8 mouse cellular contexts compared by ENCODE assay signal in genomic region chr5:24452691-24453233, GRCm38 (mm10). TPM values are rescaled to one million over a fixed set of nuclear protein-coding genes. Genes with fewer than 3 reads are reported as not detected.
DNase-seq lines count a peak whose midpoint lies in the region; ATAC-seq and TF ChIP-seq lines count a peak whose summit lies in the region.

No protein-coding gene starts in this region.

- TF ChIP-seq CTCF in left cerebral cortex, adult 2 months (IDR thresholded peaks at IDR 0.05), result no peak; the same call in 1 of the 2 replicates

- no peak for ATAC-seq in embryonic facial prominence, embryonic 11.5 days (replicated peaks; ENCODE audit: insufficient number of reproducible peaks, low FRiP score, low TSS enrichment, low read depth)
- ATAC-seq in liver, embryonic 13.5 days (ENCODE audit: low read depth), result peak; percentile 13
- peak; percentile 4; the same call in 1 of the 2 replicates for ATAC-seq in neural tube, embryonic 15.5 days (ENCODE audit: low FRiP score)

- peak overlapping the region; percentile 95 for H3K27ac ChIP-seq in left cerebral cortex, adult 2 months
- H3K27ac ChIP-seq in embryonic facial prominence, embryonic 11.5 days (replicated peaks; ENCODE audit: low read depth, low read length), result peak overlapping the region; percentile 93
- peak overlapping the region; percentile 95 for H3K27ac ChIP-seq in liver, embryonic 13.5 days
- H3K27ac ChIP-seq in neural tube, embryonic 15.5 days (replicated peaks), result peak overlapping the region; percentile 93

- peak overlapping the region; percentile 96 for H3K9ac ChIP-seq in embryonic facial prominence, embryonic 11.5 days (replicated peaks; ENCODE audit: low read length)
- H3K9ac ChIP-seq in liver, embryonic 13.5 days, result peak overlapping the region; percentile 93
- peak overlapping the region; percentile 85 for H3K9ac ChIP-seq in neural tube, embryonic 15.5 days (replicated peaks)

- no peaks in the 10 kb centered on the region for H3K27me3 ChIP-seq in embryonic facial prominence, embryonic 11.5 days (ENCODE audit: control insufficient read depth, insufficient read depth, low read length)
- no peaks in the 10 kb centered on the region for H3K27me3 ChIP-seq in liver, embryonic 13.5 days
- 0 out of 2 replicates have a peak, but pooled peaks cover 3% of the 10 kb centered on the region for H3K27me3 ChIP-seq in neural tube, embryonic 15.5 days (replicated peaks)

- no peaks in the 10 kb centered on the region for H3K9me3 ChIP-seq in embryonic facial prominence, embryonic 11.5 days (replicated peaks; ENCODE audit: control insufficient read depth, low read length)
- no peaks in the 10 kb centered on the region for H3K9me3 ChIP-seq in liver, embryonic 13.5 days (replicated peaks)
- no peaks in the 10 kb centered on the region for H3K9me3 ChIP-seq in neural tube, embryonic 15.5 days (replicated peaks)

- intact Hi-C loops in left cerebral cortex, adult 2 months (cut with DNase I), result loop anchor here (1.0 kb wide), 1 partner anchor 29 kb away; the partner anchor contains the start of genes Cdk5 and Slc4a2
- intact Hi-C loops in heart, postnatal 14 days (cut with DNase I), result loop anchor here (5.0 kb wide), 1 partner anchor 35 kb away; no protein-coding TSS in a partner anchor
- intact Hi-C loops in left cerebral cortex, postnatal 10 days (cut with DNase I), result loop anchor here (2.0 kb wide), 1 partner anchor 18 kb away; no protein-coding TSS in a partner anchor

- H3K4me1 ChIP-seq in embryonic facial prominence, embryonic 11.5 days (ENCODE audit: control insufficient read depth, insufficient read depth, low read length), result peaks cover 9% of the 10 kb centered on the region
- H3K4me1 ChIP-seq in liver, embryonic 13.5 days (replicated peaks), result peaks cover 65% of the 10 kb centered on the region
- peaks cover 59% of the 10 kb centered on the region for H3K4me1 ChIP-seq in neural tube, embryonic 15.5 days

- DNase-seq in left cerebral cortex, adult 2 months (ENCODE audit: extremely low spot score in 1 of 2, low spot score in 2 of 2), result peak; percentile 51 to 55
- DNase-seq in left cerebral cortex, adult 11 months (ENCODE audit: low spot score), result no peak
- peak; percentile 36 for DNase-seq in ZHBTc4 (ENCODE audit: low read depth, low spot score)
- peak; percentile 30 for DNase-seq in embryonic facial prominence, embryonic 11.5 days (ENCODE audit: low spot score)
- peak; percentile 34 to 55 for DNase-seq in heart, postnatal 14 days
- peak; percentile 34 for DNase-seq in liver, embryonic 13.5 days
- no peak for DNase-seq in left cerebral cortex, postnatal 10 days (ENCODE audit: extremely low spot score in 1 of 2, low spot score in 2 of 2)

- peak overlapping the region; percentile 81 for H3K4me3 ChIP-seq in left cerebral cortex, adult 2 months
- H3K4me3 ChIP-seq in embryonic facial prominence, embryonic 11.5 days (ENCODE audit: low read depth, low read length), result peak overlapping the region; percentile 91
- peak overlapping the region; percentile 85 for H3K4me3 ChIP-seq in liver, embryonic 13.5 days (replicated peaks)
- H3K4me3 ChIP-seq in neural tube, embryonic 15.5 days (replicated peaks), result peak overlapping the region; percentile 85

- no peaks in the 10 kb centered on the region; the same call in 1 of the 2 replicates for H3K36me3 ChIP-seq in embryonic facial prominence, embryonic 11.5 days (replicated peaks; ENCODE audit: control insufficient read depth, insufficient read depth, low read depth, low read length)
- H3K36me3 ChIP-seq in liver, embryonic 13.5 days, result peaks cover 17% of the 10 kb centered on the region
- H3K36me3 ChIP-seq in neural tube, embryonic 15.5 days, result no peaks in the 10 kb centered on the region

- peak overlapping the region; percentile 99 for H3K4me2 ChIP-seq in embryonic facial prominence, embryonic 11.5 days (ENCODE audit: low read depth, low read length)
- peak overlapping the region; percentile 100 for H3K4me2 ChIP-seq in liver, embryonic 13.5 days
- H3K4me2 ChIP-seq in neural tube, embryonic 15.5 days, result peak overlapping the region; percentile 91

- under 1% methylated on average over 29 of the region's 29 CpGs for whole genome bisulfite sequencing in embryonic facial prominence, embryonic 11.5 days
- under 1% methylated on average over 29 of the region's 29 CpGs for WGBS in liver, embryonic 13.5 days (ENCODE audit: insufficient replicate concordance)
- under 1% methylated on average over 28 of the region's 29 CpGs for WGBS in neural tube, embryonic 15.5 days

RNA-seq across cellular contexts. Expression of gene Agap3, which starts 0.8 kb away (rescaled TPM):
- 100 to 1,000 TPM; 527 to 560 TPM for total RNA-seq in left cerebral cortex, adult 2 months (2021)
- 40.0 and 45.1 TPM in 2 replicates for polyA plus RNA-seq in embryonic facial prominence, embryonic 11.5 days (2014; fragmentation: Nextera tagmentation; extraction: Ambion mirVana)
- total RNA-seq in heart, postnatal 14 days (2021), result 10 to 100 TPM; 71.0 to 72.2 TPM
- polyA plus RNA-seq in liver, embryonic 13.5 days (2015; fragmentation: Nextera tagmentation; extraction: Ambion mirVana), result 9.0 and 10.3 TPM in 2 replicates
- polyA plus RNA-seq in neural tube, embryonic 15.5 days (2015; fragmentation: Nextera tagmentation; extraction: Ambion mirVana), result 60.2 and 101 TPM in 2 replicates
- 100 to 1,000 TPM; 488 to 490 TPM for total RNA-seq in left cerebral cortex, postnatal 10 days (2021)

RNA-seq across cellular contexts. Expression of gene Tmub1, which starts 5.1 kb away (rescaled TPM):
- total RNA-seq in left cerebral cortex, adult 2 months (2021), result 10 to 100 TPM; 26.1 to 28.7 TPM
- polyA plus RNA-seq in embryonic facial prominence, embryonic 11.5 days (2014; fragmentation: Nextera tagmentation; extraction: Ambion mirVana), result 20.2 and 24.7 TPM in 2 replicates
- total RNA-seq in heart, postnatal 14 days (2021), result 10 to 100 TPM in 1 of 2 experiments, 1 to 10 TPM in 1; 9.2 to 10.9 TPM
- polyA plus RNA-seq in liver, embryonic 13.5 days (2015; fragmentation: Nextera tagmentation; extraction: Ambion mirVana), result 5.8 and 7.3 TPM in 2 replicates
- 54.8 and 62.8 TPM in 2 replicates for polyA plus RNA-seq in neural tube, embryonic 15.5 days (2015; fragmentation: Nextera tagmentation; extraction: Ambion mirVana)
- 10 to 100 TPM; 29.1 to 29.4 TPM for total RNA-seq in left cerebral cortex, postnatal 10 days (2021)

RNA-seq across cellular contexts. Expression of gene Fastk, which starts 7.7 kb away (rescaled TPM):
- 100 to 1,000 TPM; 128 to 134 TPM for total RNA-seq in left cerebral cortex, adult 2 months (2021)
- 77.8 and 88.2 TPM in 2 replicates for polyA plus RNA-seq in embryonic facial prominence, embryonic 11.5 days (2014; fragmentation: Nextera tagmentation; extraction: Ambion mirVana)
- 100 to 1,000 TPM; 239 to 243 TPM for total RNA-seq in heart, postnatal 14 days (2021)
- polyA plus RNA-seq in liver, embryonic 13.5 days (2015; fragmentation: Nextera tagmentation; extraction: Ambion mirVana), result 56.0 and 59.0 TPM in 2 replicates
- 111 TPM in 2 replicates for polyA plus RNA-seq in neural tube, embryonic 15.5 days (2015; fragmentation: Nextera tagmentation; extraction: Ambion mirVana)
- total RNA-seq in left cerebral cortex, postnatal 10 days (2021), result 100 to 1,000 TPM in 1 of 2 experiments, 10 to 100 TPM in 1; 96.6 to 105 TPM

RNA-seq across cellular contexts. Expression of gene Slc4a2, which starts 29.1 kb away (rescaled TPM):
- 10 to 100 TPM; 31.0 to 33.8 TPM for total RNA-seq in left cerebral cortex, adult 2 months (2021)
- 16.5 and 20.6 TPM in 2 replicates for polyA plus RNA-seq in embryonic facial prominence, embryonic 11.5 days (2014; fragmentation: Nextera tagmentation; extraction: Ambion mirVana)
- total RNA-seq in heart, postnatal 14 days (2021), result 10 to 100 TPM; 41.3 to 51.5 TPM
- polyA plus RNA-seq in liver, embryonic 13.5 days (2015; fragmentation: Nextera tagmentation; extraction: Ambion mirVana), result 9.0 and 10.8 TPM in 2 replicates
- 15.3 and 19.1 TPM in 2 replicates for polyA plus RNA-seq in neural tube, embryonic 15.5 days (2015; fragmentation: Nextera tagmentation; extraction: Ambion mirVana)
- 10 to 100 TPM; 24.6 to 27.6 TPM for total RNA-seq in left cerebral cortex, postnatal 10 days (2021)

RNA-seq across cellular contexts. Expression of gene Cdk5, which starts 29.4 kb away (rescaled TPM):
- total RNA-seq in left cerebral cortex, adult 2 months (2021), result 100 to 1,000 TPM; 118 to 129 TPM
- polyA plus RNA-seq in embryonic facial prominence, embryonic 11.5 days (2014; fragmentation: Nextera tagmentation; extraction: Ambion mirVana), result 49.9 and 50.8 TPM in 2 replicates
- total RNA-seq in heart, postnatal 14 days (2021), result 10 to 100 TPM; 22.5 to 23.4 TPM
- polyA plus RNA-seq in liver, embryonic 13.5 days (2015; fragmentation: Nextera tagmentation; extraction: Ambion mirVana), result 10.9 and 11.3 TPM in 2 replicates
- polyA plus RNA-seq in neural tube, embryonic 15.5 days (2015; fragmentation: Nextera tagmentation; extraction: Ambion mirVana), result 113 and 133 TPM in 2 replicates
- total RNA-seq in left cerebral cortex, postnatal 10 days (2021), result 100 to 1,000 TPM; 148 to 150 TPM

Comparison
In these comparisons a context has a peak if more than half of its experiments do, and no peak if none do; other contexts are left out.
1. DNase-seq: peak in left cerebral cortex, adult 2 months (2 of 2), ZHBTc4 (single experiment), embryonic facial prominence, embryonic 11.5 days (single experiment), heart, postnatal 14 days (2 of 2) and liver, embryonic 13.5 days (single experiment); none in left cerebral cortex, adult 11 months (single experiment) and left cerebral cortex, postnatal 10 days (0 of 2).
2. RNA of gene Agap3, which starts 0.8 kb away (total RNA-seq): 527 to 560 TPM in left cerebral cortex, adult 2 months and 488 to 490 TPM in left cerebral cortex, postnatal 10 days; 71.0 to 72.2 TPM in heart, postnatal 14 days; every median in the first group is over 4 times any median in the second.
3. Peak in every context shown above with its lines, with median percentiles within 50 percentile points of each other: H3K27ac ChIP-seq, H3K4me3 ChIP-seq, H3K4me2 ChIP-seq and H3K9ac ChIP-seq.